Mouse (Mus musculus): Measurements from ENCODE around the gene Cog4. TPM values are rescaled to one million over a fixed set of nuclear protein-coding genes. Genes with fewer than 3 reads are reported as not detected.
"Not testable (repeated sequence)": the region's sequence is repeated elsewhere in the genome, so short reads cannot be mapped to it uniquely, and the experiment has no call there.

Gene Cog4
- total RNA-seq, 2 experiments from 2014 or later, result 38.9 to 44.1 TPM

DNA sequence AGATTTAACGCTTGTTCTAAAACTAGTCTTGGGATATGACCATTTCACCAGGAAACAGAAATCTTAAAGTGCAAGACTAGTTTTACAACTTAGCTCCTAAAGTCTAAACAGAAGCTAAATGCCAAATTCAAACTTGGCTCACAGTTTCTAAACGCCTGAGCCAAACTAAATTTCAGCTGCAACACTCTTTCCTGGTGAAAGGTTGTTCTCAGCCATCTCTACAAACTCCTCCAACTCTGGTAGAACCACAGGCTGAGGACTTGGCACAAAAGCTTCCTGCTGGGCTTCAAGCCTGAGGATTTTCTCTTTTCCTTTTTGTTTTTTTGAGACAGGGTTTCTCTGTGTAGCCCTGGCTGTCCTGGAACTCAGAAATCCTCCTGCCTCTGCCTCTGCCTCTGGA lies 26.1 kb upstream of the Cog4 start:
- intact Hi-C loops (cut with DNase I; ENCODE audit: low total_unique reads), result loop anchor here (10.0 kb wide), 1 partner anchor 175 kb away; no protein-coding TSS in a partner anchor
- DNase-seq, result no peak

DNA sequence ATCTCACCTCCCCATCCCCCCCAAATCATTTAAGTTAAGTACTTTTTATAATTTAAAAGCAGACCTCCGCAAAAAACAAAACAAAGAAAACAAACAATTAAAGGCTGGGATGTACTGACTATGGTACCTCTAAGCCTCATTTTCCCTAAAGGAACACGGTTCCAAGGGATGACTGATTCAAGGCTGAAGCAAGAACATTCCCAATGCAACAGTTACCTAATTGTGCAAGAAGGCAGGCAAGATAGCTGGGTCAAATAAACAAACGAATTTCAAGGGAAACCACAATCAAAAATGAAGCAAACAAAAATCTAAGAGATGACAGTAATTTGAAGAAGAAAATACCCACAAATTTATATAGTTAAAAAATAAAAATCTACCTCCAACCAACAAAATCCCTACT lies 24.4 kb upstream of the Cog4 start:
- intact Hi-C loops (cut with DNase I; ENCODE audit: low total_unique reads), result loop anchor here (10.0 kb wide), 1 partner anchor 177 kb away; no protein-coding TSS in a partner anchor
- no peak for DNase-seq

DNA sequence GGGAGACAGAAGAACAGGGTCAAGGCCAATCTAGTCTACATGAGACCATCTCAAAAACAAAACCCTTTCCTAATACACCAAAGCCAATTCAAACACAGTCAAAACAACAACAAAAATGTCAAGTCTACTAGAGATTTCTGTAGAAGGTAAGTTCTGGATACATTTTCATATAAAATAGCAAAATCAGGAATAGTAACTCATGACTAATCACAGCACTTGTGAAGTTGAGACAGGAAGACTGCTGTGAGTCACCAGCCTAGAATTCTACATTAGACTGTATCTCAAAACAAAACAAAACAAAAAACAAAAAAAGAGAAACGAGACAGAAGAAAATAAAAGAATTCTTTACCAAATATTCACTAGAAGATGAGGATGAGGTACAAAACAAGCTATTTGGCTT lies 21.5 kb upstream of the Cog4 start:
- intact Hi-C loops (cut with DNase I; ENCODE audit: low total_unique reads), result loop anchor here (10.0 kb wide), 1 partner anchor 180 kb away; no protein-coding TSS in a partner anchor
- DNase-seq, result no peak

DNA sequence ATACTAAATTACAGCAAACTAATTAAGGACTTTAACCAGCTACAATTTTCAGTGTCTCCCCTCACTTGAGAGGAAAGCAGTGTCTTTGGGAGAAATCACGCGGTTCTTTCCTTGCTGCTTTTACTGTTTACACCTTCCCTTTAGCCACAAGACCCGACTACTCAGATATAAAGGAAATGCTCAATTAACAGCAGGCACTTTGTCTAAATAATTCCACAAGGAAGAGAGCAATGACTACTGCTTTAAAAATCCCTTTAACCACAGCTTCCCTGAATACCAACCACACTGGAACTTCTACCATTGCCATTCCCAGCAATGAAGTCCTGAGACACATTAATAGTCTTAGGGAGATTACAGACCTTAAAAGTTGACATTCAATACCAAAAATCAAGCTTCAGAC lies 17.9 kb upstream of the Cog4 start:
- intact Hi-C loops (cut with DNase I; ENCODE audit: low total_unique reads), result loop anchor here (10.0 kb wide), 1 partner anchor 184 kb away; no protein-coding TSS in a partner anchor

DNA sequence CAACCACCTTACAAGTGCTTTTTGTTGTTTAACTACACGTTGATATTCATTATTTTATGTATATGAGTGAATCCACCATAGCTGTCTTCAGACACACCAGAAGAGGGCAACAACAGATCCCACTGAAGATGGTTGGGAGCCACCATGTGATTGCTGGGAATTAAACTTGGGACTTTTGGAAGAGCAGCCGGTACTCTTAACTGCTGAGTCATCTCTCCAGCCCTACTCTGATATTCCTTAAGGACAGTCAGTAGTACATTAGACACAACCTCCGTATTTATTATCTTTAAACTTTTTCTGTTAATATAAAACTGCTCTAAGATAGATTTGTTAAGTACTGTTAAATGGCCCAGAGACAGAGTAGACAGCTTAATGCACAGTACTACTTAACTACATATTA lies 14.4 kb upstream of the Cog4 start:
- DNase-seq, result no peak
- intact Hi-C loops (cut with DNase I; ENCODE audit: low total_unique reads), result no loop called here

More for the DNA sequence above, 17.9 kb upstream of the Cog4 start:
- DNase-seq, result no peak

DNA sequence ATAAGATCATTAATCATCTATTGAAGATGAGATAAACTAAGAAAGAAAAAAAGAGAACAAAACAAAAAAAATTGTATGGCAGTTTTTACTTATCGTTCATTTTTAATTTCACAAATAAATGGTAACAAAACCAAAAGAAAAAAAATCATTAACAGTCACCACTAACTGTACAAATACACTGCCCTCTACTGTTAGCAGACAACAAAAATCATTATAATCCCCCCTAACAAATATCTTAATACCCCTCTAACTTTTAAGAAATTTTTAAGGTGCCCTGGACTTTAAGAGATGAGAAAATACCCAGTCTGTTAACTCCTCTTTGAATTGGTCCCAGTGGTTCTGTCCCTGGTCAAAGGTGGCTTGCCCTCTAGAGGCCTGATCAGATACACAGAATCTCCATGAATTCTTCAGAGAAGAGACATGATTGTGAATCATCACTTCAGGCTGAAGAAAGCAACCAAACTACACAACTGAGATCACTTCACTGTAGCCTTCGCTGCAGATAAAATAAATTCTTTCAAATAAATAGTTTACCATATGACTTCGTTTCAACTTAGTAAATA lies 4.3 kb upstream of the Cog4 start:
- DNase-seq, result no peak
- intact Hi-C loops (cut with DNase I; ENCODE audit: low total_unique reads), result loop anchor here (5.0 kb wide), 1 partner anchor 90 kb away; no protein-coding TSS in a partner anchor

DNA sequence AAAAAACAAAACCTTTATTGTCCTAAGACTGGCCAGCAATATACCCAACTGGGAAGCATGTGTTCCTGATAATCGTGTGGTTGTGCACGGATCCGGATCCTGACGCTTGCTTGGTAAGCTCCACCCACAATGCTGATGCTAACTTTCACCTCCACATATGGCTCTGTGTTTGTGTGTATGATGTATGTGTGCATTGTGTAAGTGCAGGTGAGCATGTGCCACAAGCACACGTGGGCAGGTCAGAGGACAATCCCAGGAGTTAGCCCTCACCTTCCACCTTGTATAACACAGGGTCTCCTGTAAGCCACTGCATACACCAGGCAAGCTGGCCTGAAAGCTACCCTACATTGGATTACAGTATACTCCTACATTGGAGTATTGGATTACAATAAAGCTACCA lies 3.2 kb upstream of the Cog4 start:
- DNase-seq, result no peak
- intact Hi-C loops (cut with DNase I; ENCODE audit: low total_unique reads), result loop anchor here (5.0 kb wide), 1 partner anchor 91 kb away; no protein-coding TSS in a partner anchor

DNA sequence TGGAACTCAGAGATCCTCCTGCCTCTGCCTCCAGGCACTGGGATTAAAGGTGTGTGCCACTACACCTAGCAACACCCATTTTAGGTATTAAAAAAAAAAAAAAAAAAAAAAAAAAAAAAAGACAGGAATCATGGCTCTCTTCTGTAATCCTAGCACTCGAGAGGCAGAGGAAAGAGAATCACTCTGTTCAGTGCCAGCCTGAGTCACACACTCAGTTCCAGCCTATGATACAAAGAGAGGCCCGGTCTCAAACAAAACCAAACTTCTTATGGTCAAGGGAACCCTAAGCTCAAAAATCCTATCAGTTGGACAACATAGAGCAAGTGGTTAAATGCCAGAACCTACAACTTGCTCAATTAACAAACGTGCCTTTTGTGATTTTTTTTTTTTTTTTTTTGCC lies 1.5 kb upstream of the Cog4 start:
- intact Hi-C loops (cut with DNase I; ENCODE audit: low total_unique reads), result loop anchor here (5.0 kb wide), 1 partner anchor 93 kb away; no protein-coding TSS in a partner anchor
- no peak for DNase-seq

DNA sequence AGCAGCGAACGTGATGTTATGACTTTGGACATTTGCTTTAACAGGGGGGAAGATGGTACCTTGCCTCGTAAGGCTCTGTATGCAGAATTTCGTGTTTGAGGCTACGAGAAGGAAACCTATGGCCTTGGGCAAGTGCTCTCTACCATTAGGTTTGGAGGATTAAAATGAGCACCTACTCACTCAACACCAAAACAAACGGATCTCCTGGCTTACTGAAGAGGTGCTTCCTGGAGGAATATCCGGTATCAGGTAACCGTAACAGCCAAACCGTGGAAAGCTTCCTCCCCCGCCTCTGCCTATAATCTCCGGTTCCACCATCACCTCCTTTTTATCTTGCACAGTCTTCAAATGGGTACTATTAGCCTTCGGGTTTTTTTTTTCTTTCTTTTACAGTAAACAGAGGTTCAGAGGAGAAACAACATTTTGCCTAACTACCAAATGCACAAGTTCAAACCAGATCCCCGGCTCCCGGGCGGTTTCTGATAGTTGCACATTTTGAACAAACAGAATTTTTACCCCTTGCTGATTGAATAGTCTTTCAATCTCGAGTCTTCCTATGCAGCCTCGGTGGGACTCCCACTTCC lies 487 bp upstream of the Cog4 start:
- DNase-seq, result peak; percentile 6

DNA sequence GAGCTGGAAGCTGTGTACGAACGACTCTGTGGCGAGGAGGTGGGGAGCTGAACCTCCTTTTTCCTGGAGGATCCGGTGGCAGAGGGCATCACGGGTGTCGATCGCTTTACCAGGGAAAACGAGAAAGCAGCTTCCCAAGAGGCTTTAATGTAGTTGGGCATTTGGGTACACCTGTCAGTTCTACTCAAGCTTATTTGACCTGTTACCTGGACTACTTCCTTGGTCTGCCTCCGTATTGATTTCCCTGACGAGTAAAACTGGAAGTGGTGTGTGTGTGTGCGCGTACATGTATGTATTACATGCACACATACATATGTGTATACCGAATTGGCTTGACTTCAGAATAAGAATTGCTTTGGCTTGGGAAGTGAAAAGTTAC lies 760 bp downstream of the Cog4 start:
- DNase-seq, result no peak
- intact Hi-C loops (cut with DNase I; ENCODE audit: low total_unique reads), result no loop called here

More for the DNA sequence above, 487 bp upstream of the Cog4 start:
- intact Hi-C loops (cut with DNase I; ENCODE audit: low total_unique reads), result no loop called here

DNA sequence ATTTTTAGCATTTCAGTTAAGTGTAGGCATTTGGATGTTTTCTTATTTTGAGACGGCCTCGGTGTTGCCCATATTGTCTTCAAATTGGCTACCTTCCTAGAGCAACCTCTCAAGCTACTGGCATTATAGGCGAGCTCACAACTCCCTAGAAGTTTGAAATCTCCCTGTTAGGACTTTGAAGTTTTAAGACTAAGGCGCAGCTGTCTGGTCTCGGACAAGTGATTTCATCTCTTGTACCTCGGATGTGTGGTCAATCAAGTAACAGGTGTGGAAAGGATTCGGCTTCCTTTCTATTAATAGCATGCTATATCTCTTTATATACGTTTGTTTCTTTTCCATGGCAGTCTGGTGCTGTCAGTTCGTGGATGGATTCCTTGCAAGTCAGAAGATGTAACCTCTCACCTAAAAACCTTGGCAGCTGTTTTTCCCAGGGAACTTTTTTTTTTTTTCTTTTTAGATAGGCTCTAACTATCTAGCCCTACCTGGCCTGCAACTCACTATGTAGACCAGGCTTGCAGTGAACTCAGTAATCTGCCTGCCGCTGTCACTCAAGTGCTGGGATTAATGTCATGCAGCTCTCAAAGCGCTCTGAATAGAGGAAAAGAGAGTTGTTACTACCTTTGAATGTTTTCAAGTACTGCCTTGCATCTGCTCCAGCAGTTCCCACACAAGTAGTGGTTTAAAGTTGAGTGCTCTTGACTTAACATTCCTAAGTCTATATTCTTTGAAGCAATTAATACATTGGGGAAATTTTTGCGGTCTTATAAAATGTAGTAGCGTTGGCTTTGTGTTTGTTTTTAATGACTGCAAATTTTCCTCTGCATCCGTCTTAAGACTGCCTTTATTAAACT lies 1.5 kb downstream of the Cog4 start:
- intact Hi-C loops (cut with DNase I; ENCODE audit: low total_unique reads), result no loop called here
- DNase-seq, result no peak

DNA sequence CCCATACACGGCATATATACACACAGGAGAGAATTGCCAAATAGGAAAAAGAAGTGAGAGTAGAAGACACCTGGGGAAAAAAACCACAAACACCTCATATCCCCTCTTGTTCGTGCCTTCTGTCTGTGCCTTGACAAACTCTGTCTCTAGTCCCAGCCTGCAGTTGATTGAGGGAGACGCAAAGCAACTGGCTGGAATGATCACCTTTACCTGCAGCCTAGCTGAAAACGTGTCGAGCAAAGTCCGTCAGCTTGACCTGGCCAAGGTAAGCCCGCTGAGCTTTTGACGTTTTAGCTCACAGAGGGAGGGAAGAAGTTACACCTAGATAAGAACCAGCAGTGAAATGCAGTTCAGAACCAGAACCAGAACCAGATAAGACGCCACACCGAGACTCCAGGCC lies 4.8 kb downstream of the Cog4 start:
- intact Hi-C loops (cut with DNase I; ENCODE audit: low total_unique reads), result no loop called here

DNA sequence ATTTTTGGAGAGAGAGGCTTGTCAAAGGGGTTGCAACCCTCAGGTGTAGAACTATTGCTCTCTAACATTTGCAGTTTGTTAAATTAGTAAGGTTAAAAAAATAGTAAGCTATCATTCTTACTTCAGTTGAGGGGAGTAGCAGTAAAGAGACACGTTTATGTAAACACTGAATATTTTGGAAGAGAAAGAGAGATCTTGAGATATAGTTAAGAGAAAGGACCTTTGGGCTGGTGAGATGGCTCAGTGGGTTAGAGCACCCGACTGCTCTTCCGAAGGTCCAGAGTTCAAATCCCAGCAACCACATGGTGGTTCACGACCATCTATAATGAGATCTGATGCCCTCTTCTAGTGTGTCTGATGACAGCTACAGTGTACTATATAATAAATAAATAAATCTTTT lies 9.7 kb downstream of the Cog4 start:
- intact Hi-C loops (cut with DNase I; ENCODE audit: low total_unique reads); DNase-seq: not testable (repeated sequence)

More for the DNA sequence above, 4.8 kb downstream of the Cog4 start:
- DNase-seq, result no peak

DNA sequence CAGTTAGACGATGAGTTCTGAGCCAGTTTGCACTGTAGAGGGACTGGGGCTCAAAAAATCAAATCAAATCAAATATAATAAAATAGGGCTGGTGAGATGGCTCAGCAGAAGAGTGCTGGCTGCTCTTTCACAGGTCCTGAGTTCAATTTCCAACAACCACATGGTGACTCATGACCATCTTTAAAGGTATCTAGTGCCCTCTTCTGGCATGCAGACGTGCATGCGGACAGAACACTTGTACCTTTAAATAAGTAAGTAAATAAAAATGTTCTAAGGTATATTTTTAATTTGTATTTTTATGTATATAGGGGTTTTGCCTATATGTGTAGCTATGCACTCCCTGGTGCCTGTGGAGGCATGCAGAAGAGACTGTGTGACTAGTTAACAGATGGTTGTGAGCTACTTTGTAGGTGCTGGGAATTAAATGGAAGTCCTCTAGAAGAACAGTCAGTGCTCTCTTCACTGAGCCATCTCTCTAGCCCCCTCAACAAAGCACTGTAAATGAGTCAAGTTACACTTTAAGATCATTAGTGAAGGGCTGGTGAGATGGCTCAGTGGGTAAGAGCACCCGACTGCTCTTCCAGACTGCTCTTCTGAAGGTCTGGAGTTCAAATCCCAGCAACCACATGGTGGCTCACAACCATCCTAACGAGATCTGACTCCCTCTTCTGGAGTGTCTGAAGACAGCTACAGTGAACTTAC lies 10.5 kb downstream of the Cog4 start:
- intact Hi-C loops (cut with DNase I; ENCODE audit: low total_unique reads), result no loop called here
- no peak for DNase-seq

DNA sequence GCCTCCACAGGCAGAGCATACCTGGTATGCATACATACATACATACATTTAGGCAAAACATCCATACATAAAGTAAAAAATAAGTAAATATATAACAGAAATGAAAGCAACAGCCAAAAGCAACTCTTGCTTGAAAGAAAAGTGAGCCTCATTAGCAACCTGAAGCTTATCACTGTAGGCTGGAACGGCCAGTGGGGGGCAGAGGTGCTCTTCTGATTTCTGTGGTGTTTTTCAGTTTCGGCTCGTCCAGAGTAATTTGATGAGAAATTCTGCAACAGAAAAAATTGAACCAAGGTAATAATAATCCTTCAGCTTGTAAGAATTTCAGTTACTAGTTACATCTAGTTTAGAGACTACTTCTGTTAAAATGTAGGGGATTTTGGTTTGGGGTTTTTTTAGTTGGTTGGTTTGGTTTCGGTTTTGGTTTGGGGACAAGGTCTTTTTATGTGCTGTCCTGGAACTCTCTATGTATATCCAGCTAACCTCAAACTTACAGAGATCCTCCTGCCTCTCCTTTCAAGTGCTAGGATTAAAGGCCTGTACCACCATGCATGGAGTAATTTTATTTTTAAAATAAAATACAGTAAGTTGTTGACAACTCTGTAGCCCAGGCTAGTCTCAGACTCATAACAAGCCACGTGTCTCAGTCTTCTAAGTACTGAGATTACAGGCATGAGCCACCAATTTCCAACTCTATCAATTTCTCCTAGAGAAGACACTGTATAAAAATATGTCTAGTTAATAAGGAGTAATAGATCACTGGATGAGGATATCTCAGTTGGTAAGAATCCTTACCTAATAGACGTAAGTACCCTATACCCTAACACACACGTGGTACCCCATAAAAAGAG lies 13.5 kb downstream of the Cog4 start:
- DNase-seq, result no peak
- intact Hi-C loops (cut with DNase I; ENCODE audit: low total_unique reads), result no loop called here

DNA sequence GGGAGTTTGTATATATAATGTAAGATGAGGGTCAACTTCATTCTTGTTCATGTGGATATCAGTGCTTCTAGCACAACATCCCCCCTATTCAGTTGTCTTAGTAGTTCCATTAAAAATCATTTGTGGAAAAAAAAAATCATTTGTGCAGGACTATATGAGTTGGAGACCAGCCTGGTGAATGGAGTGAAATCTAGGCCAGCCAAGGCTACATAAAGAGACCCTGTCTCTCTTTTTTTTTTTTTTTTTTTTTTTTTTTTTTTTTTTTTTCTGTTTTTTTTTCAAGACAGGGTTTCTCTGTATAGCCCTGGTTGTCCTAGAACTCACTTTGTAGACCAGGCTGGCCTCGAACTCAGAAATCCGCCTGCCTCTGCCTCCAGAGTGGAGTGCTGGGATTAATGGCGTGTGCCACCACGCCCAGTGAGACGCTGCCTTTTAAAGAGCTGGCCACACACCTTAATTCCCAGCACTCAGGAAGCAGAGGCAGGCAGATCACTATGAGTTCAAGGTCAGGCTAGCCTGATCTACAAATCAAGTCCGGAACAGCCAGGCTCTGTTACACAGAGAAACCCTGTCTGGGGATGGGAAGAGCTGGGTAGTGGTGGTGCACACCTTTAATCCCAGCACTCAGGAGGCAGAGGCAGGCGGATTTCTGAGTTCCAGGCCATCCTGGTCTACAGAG lies 15.1 kb downstream of the Cog4 start:
- DNase-seq; intact Hi-C loops (cut with DNase I; ENCODE audit: low total_unique reads): not testable (repeated sequence)

DNA sequence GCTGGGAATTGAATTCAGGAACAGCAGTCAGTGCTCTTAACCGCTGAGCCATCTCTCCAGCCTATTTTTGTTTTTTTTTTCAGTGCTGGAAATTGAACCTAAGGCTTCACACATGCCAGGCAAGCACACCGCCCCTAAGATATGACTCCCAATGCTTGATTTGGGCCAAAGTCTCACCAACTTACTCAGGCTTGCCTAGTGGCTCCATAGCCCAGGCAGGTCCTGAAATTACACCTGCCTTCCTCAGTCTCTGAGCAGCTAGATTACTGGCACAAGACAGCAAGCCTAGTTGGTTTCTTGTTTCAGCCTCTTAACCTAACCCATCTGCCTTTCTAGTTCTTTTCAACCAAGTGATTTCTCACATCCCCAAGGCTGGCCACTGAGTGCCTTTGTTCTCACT lies 24.1 kb downstream of the Cog4 start:
- DNase-seq, result no peak
- intact Hi-C loops (cut with DNase I; ENCODE audit: low total_unique reads), result no loop called here

DNA sequence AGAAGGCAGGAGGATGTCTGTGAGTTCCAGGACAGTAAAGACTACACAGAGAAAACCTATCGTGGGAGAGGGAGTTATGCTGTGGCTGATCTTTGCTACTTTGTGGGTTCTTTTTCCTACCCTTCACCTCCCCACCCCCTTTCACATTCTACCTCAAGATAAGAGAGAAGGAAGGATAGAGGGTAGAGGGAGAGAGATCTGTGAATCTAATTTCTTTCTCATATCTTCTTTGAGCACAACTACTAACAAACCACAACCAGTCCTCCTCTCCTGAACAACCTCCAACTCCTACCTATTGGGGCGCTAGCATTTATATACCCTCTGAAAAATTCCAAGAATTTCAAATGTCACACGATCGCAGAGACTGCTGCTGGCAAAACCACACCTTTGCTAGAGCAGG lies 31.5 kb downstream of the Cog4 start:
- no peak for DNase-seq
- intact Hi-C loops (cut with DNase I; ENCODE audit: low total_unique reads), result no loop called here
